Mouse (Mus musculus) layer of hippocampus, postnatal 14 days (tissue): ENCODE measurements around the gene Gm6509. TPM values are rescaled to one million over a fixed set of nuclear protein-coding genes. Genes with fewer than 3 reads are reported as not detected.
"Not testable (repeated sequence)": the region's sequence is repeated elsewhere in the genome, so short reads cannot be mapped to it uniquely, and the experiment has no call there.

Source experiments
- DNase-seq, 2 experiments: peaks; one replicate each; pipeline ENCODE4 v3.0.0; 2021 to 2022; ENCODE audit warnings: low spot score in 2 of 2, mixed read lengths in 1 of 2
- long read RNA-seq, 2 experiments: library from polyadenylated mRNA; stranded (forward); transcript quantifications; one replicate each; pipeline ENCODE4 v2.0.0; 2021
- total RNA-seq, 2 experiments: library from RNA; stranded (reverse); gene quantifications; 2 replicates each; pipeline ENCODE4 v1.2.3; 2021

The Gm6509 gene
- not detected for total RNA-seq
- long read RNA-seq, experiment 1, result 0 reads
- long read RNA-seq, experiment 2, result 0 reads

DNA sequence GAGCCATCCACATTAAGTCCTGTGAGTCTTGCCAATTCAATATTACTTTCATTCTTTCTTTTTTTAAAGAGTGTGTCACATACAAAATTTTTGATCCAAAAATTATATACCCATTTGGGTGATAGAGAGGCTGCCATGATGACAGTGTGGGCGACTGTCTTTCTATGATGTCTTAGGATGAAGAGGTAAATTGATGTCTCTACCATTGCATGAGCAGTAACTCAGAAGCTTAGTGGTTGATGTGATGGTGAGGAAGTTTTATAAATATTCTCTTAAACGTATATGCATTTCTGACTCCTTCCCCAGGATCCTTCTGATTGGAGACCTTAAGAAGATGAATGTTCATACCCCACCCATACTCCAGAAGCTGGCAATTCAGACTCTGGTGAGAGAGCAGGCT, at the start of gene Gm6509:
Gene Gm6509 (plus strand): TSS at position 301 of the 400 bp plus-strand sequence.
- not testable (repeated sequence) for DNase-seq

DNA sequence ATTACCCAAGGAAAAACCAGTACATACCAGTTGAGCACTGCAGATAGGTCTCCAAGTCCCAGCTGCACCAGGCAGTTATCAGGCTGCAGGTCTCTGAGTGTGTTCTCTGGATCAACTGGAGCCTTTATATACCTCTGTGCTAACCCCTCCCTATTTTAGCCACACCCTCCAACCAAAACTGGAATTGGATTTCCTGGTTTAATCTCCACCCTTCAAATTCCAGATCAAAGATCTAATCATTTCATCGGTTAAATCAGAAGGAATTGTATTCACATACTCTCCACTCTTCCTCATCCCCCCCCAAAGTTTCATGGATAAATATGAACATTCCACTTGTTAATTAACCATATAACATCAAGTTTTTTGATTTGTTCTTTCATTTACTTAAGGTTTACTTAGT, 7.5 kb upstream of the Gm6509 start, which contains the start of gene Gm3147:
Gene Gm3147 (minus strand): TSS at position 101 of the 400 bp plus-strand sequence.
- not testable (repeated sequence) for DNase-seq

DNA sequence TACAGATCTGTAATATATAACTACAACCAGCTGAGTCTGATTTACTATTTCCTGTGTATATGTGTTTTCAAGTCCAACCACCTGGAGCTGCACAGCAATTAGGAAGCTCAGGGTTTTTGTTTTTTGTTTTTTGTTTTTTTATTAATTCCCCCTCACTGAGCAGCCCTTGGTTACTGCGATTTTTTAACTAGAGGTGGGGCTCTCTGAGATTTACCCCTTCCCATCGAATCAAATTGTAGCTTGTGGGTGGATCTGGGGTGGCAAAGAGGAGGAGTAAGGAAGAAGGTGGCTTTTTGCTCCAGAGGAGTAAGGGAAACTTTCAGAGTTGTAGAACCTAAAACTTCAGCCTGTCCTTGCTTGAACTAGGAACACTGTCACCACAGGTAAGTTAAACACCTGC, 24.3 kb downstream of the Gm6509 start, which contains the start of gene Gm6205:
Gene Gm6205 (plus strand): TSS at position 301 of the 400 bp plus-strand sequence.
- DNase-seq, result not testable (repeated sequence)

Other genes with a start within 250 kb of the Gm6509 start
- gene Gm7682, start 178.2 kb upstream of the Gm6509 start, total RNA-seq, result not detected
- not detected for gene Gm3139, start 97.7 kb upstream of the Gm6509 start, total RNA-seq
- not detected for gene Gm3147, start 7.6 kb upstream of the Gm6509 start, total RNA-seq
- not detected for gene Gm6205, start 24.4 kb downstream of the Gm6509 start, total RNA-seq
- not detected for gene Gm3183, start 241.5 kb downstream of the Gm6509 start, total RNA-seq